Comparison of ENCODE assay signal across 8 mouse cellular contexts in the genomic region with DNA sequence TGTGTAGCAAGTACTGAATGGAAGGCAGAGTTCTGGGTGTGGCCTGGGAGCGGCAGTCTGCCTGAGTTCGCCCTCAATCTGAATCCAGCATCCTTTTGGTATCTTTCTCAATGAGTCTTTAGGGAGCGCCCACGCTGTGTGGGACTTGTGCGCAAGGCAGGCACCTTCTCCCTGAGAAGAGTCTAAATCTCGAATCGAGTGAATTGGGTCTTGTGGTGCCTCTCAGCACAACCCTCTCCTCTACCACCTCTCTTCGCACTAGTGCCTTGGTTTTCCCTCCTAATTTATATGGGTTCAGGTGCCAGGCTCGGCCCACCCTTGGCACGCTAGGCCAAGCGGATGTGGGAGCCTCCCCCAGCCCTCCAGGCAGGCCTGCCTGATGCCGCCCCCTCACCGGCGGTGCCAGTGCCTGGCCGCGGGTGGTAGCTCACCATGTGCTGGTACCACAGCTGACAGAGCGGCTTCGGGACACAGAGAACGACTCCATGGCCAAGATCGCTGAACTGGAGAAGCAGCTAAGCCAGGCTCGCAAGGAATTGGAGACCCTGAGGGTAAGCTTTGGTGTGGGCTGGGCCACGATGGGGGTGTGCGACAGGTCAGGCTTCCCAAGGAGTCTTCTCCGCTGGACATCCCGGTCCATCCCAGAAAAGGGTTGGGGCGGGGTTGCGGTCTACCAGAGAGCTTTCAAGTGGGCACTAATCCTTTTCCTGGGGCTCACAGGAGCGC. TPM values are rescaled to one million over a fixed set of nuclear protein-coding genes. Genes with fewer than 3 reads are reported as not detected.
DNase-seq lines count a peak whose midpoint lies in the region; ATAC-seq and TF ChIP-seq lines count a peak whose summit lies in the region.

No protein-coding gene starts in this region.

- no peak for ATAC-seq in lung, postnatal 0 days
- ATAC-seq in embryonic facial prominence, embryonic 15.5 days (ENCODE audit: insufficient number of reproducible peaks, low FRiP score, low TSS enrichment, low read depth) = no peak
- ATAC-seq in intestine, postnatal 0 days = no peak
- no peak for ATAC-seq in neural tube, embryonic 12.5 days (ENCODE audit: low FRiP score, low read depth)
- ATAC-seq in granulocyte monocyte progenitor cell, adult 5-6 weeks (replicated peaks; ENCODE audit: poor library complexity, severe bottlenecking) = no peak

- no peak overlapping the region; the same call in 1 of the 2 replicates for H3K4me3 ChIP-seq in lung, postnatal 0 days (ENCODE audit: low read depth, low read length)
- H3K4me3 ChIP-seq in embryonic facial prominence, embryonic 15.5 days (replicated peaks) = peak overlapping the region; percentile 32
- H3K4me3 ChIP-seq in intestine, postnatal 0 days (ENCODE audit: low read depth, low read length) = peak overlapping the region; percentile 18; the same call in 1 of the 2 replicates
- peak overlapping the region; percentile 24 for H3K4me3 ChIP-seq in neural tube, embryonic 12.5 days

- 22% methylated on average over 28 of the region's 28 CpGs for WGBS in lung, postnatal 0 days
- 19% methylated on average over 28 of the region's 28 CpGs for WGBS in embryonic facial prominence, embryonic 15.5 days
- 35% methylated on average over 28 of the region's 28 CpGs for WGBS in intestine, postnatal 0 days
- WGBS in neural tube, embryonic 12.5 days = 15% methylated on average over 28 of the region's 28 CpGs

- no peak overlapping the region for H3K27ac ChIP-seq in lung, postnatal 0 days (ENCODE audit: low read length)
- no peak overlapping the region for H3K27ac ChIP-seq in embryonic facial prominence, embryonic 15.5 days (replicated peaks)
- no peak overlapping the region for H3K27ac ChIP-seq in intestine, postnatal 0 days (ENCODE audit: low read depth, low read length)
- H3K27ac ChIP-seq in neural tube, embryonic 12.5 days = no peak overlapping the region

- TF ChIP-seq EP300 in lung, postnatal 0 days (IDR thresholded peaks at IDR 0.05) = no peak

- no peak overlapping the region for H3K9ac ChIP-seq in lung, postnatal 0 days (replicated peaks; ENCODE audit: low read depth)
- no peak overlapping the region; the same call in 1 of the 2 replicates for H3K9ac ChIP-seq in embryonic facial prominence, embryonic 15.5 days
- no peak overlapping the region for H3K9ac ChIP-seq in intestine, postnatal 0 days (ENCODE audit: low read depth, low read length)
- H3K9ac ChIP-seq in neural tube, embryonic 12.5 days = no peak overlapping the region

- DNase-seq in lung, postnatal 0 days (ENCODE audit: low spot score) = no peak
- DNase-seq in lung, postnatal 36 days = no peak
- DNase-seq in adrenal gland, adult 18-20 months (ENCODE audit: low spot score in 2 of 2) = no peak
- no peak for DNase-seq in thymus, postnatal 4 days

- H3K36me3 ChIP-seq in lung, postnatal 0 days (ENCODE audit: insufficient read depth, low read length) = no peaks in the 10 kb centered on the region
- no peaks in the 10 kb centered on the region for H3K36me3 ChIP-seq in embryonic facial prominence, embryonic 15.5 days
- H3K36me3 ChIP-seq in intestine, postnatal 0 days (ENCODE audit: control insufficient read depth, insufficient read depth) = no peaks in the 10 kb centered on the region
- no peaks in the 10 kb centered on the region for H3K36me3 ChIP-seq in neural tube, embryonic 12.5 days

- H3K4me1 ChIP-seq in lung, postnatal 0 days (ENCODE audit: insufficient read depth, low read depth, low read length) = no peaks in the 10 kb centered on the region
- H3K4me1 ChIP-seq in embryonic facial prominence, embryonic 15.5 days = peaks cover 16% of the 10 kb centered on the region
- no peaks in the 10 kb centered on the region for H3K4me1 ChIP-seq in intestine, postnatal 0 days (replicated peaks; ENCODE audit: control insufficient read depth, insufficient read depth, low read length)
- H3K4me1 ChIP-seq in neural tube, embryonic 12.5 days = peaks cover 12% of the 10 kb centered on the region; the same call in 1 of the 2 replicates

- TF ChIP-seq CTCF in lung, postnatal 0 days (IDR thresholded peaks at IDR 0.05) = no peak
- no peak for TF ChIP-seq CTCF in intestine, postnatal 0 days (IDR thresholded peaks at IDR 0.05; ENCODE audit: low read depth)

- no peaks in the 10 kb centered on the region for H3K9me3 ChIP-seq in lung, postnatal 0 days (ENCODE audit: low read length)
- no peaks in the 10 kb centered on the region for H3K9me3 ChIP-seq in embryonic facial prominence, embryonic 15.5 days (replicated peaks)
- no peaks in the 10 kb centered on the region for H3K9me3 ChIP-seq in intestine, postnatal 0 days (ENCODE audit: control insufficient read depth)
- H3K9me3 ChIP-seq in neural tube, embryonic 12.5 days = no peaks in the 10 kb centered on the region

- peaks cover 27% of the 10 kb centered on the region for H3K27me3 ChIP-seq in lung, postnatal 0 days (replicated peaks; ENCODE audit: insufficient read depth, low read length)
- H3K27me3 ChIP-seq in embryonic facial prominence, embryonic 15.5 days = peaks cover 69% of the 10 kb centered on the region
- H3K27me3 ChIP-seq in intestine, postnatal 0 days (replicated peaks; ENCODE audit: control insufficient read depth, insufficient read depth, low read length) = peaks cover 31% of the 10 kb centered on the region
- peaks cover 77% of the 10 kb centered on the region for H3K27me3 ChIP-seq in neural tube, embryonic 12.5 days (replicated peaks)

- H3K4me2 ChIP-seq in lung, postnatal 0 days (replicated peaks; ENCODE audit: low read depth, low read length) = 0 out of 2 replicates have a peak overlapping the region, but pooled peaks have one; percentile 17
- H3K4me2 ChIP-seq in embryonic facial prominence, embryonic 15.5 days (replicated peaks) = peak overlapping the region; percentile 55
- peak overlapping the region; percentile 46 for H3K4me2 ChIP-seq in intestine, postnatal 0 days (replicated peaks; ENCODE audit: low read depth)
- H3K4me2 ChIP-seq in neural tube, embryonic 12.5 days (replicated peaks) = peak overlapping the region; percentile 60

RNA-seq across cellular contexts. Expression of gene 1700023F06Rik, which starts 16.0 kb away (rescaled TPM):
- 0.38 and 0.44 TPM in 2 replicates for polyA plus RNA-seq in lung, postnatal 0 days (2015; fragmentation: Nextera tagmentation; extraction: Ambion mirVana)
- 1.4 and 2.0 TPM in 2 replicates for polyA plus RNA-seq in embryonic facial prominence, embryonic 15.5 days (2015; fragmentation: Nextera tagmentation; extraction: Ambion mirVana)
- 0.35 and 0.77 TPM in 2 replicates for polyA plus RNA-seq in intestine, postnatal 0 days (2015; fragmentation: Nextera tagmentation; extraction: Ambion mirVana)
- 0.39 and 0.47 TPM in 2 replicates for polyA plus RNA-seq in neural tube, embryonic 12.5 days (2016; fragmentation: Nextera tagmentation; extraction: Ambion mirVana)
- under 1 TPM; 0.27 to 0.61 TPM for total RNA-seq in adrenal gland, adult 18-20 months (2021)
- total RNA-seq in granulocyte monocyte progenitor cell, adult 5-6 weeks (2014; fragmentation: Nextera tagmentation) = not detected in 2 replicates
- total RNA-seq in granulocyte monocyte progenitor cell, adult 5-6 weeks (2017) = not detected in 2 replicates

RNA-seq across cellular contexts. Expression of gene Fmnl1, which starts 21.5 kb away (rescaled TPM):
- polyA plus RNA-seq in lung, postnatal 0 days (2015; fragmentation: Nextera tagmentation; extraction: Ambion mirVana) = 4.1 and 4.9 TPM in 2 replicates
- 2.7 TPM in 2 replicates for polyA plus RNA-seq in embryonic facial prominence, embryonic 15.5 days (2015; fragmentation: Nextera tagmentation; extraction: Ambion mirVana)
- polyA plus RNA-seq in intestine, postnatal 0 days (2015; fragmentation: Nextera tagmentation; extraction: Ambion mirVana) = 0.80 and 1.0 TPM in 2 replicates
- polyA plus RNA-seq in neural tube, embryonic 12.5 days (2016; fragmentation: Nextera tagmentation; extraction: Ambion mirVana) = 1.7 and 2.1 TPM in 2 replicates
- 10 to 100 TPM; 19.8 to 20.9 TPM for total RNA-seq in adrenal gland, adult 18-20 months (2021)
- total RNA-seq in granulocyte monocyte progenitor cell, adult 5-6 weeks (2014; fragmentation: Nextera tagmentation) = 58.4 and 94.0 TPM in 2 replicates
- total RNA-seq in granulocyte monocyte progenitor cell, adult 5-6 weeks (2017) = 21.3 and 31.0 TPM in 2 replicates

RNA-seq across cellular contexts. Expression of gene Spata32, which starts 25.8 kb away (rescaled TPM):
- polyA plus RNA-seq in lung, postnatal 0 days (2015; fragmentation: Nextera tagmentation; extraction: Ambion mirVana) = not detected in 2 replicates
- polyA plus RNA-seq in embryonic facial prominence, embryonic 15.5 days (2015; fragmentation: Nextera tagmentation; extraction: Ambion mirVana) = not detected in 2 replicates
- polyA plus RNA-seq in intestine, postnatal 0 days (2015; fragmentation: Nextera tagmentation; extraction: Ambion mirVana) = not detected in 2 replicates
- polyA plus RNA-seq in neural tube, embryonic 12.5 days (2016; fragmentation: Nextera tagmentation; extraction: Ambion mirVana) = 0.18 and 0.31 TPM in 2 replicates
- not detected for total RNA-seq in adrenal gland, adult 18-20 months (2021)
- 1.4 TPM in 1 of 2 replicates, not detected in the other for total RNA-seq in granulocyte monocyte progenitor cell, adult 5-6 weeks (2014; fragmentation: Nextera tagmentation)
- total RNA-seq in granulocyte monocyte progenitor cell, adult 5-6 weeks (2017) = not detected in 2 replicates
